Mouse (Mus musculus): ENCODE measurements around the gene Etfrf1.

DNA sequence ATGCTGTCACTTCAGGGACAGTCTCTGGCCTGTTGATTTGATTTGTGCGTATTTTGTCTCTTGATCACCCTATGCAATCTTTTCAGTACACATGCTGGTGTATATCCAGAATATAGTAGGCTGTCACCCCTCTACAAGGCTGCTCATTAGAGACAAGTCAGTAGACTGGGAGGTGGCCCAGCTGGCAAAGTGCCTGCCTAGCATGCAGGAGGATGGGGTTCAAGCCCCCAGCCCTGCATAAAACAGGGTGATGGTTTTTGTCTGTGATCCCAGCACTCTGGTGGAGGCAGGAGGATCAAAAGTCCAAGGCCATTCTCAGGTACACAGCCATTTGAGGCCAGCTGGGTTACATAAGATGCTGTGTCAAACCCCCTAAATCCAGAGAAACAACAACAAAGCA lies 24.8 kb upstream of the Etfrf1 start:
- no peak for TF ChIP-seq RAD21 (IDR thresholded peaks at IDR 0.05; ENCODE audit: low read depth, low read length)
- TF ChIP-seq EP300 (IDR thresholded peaks at IDR 0.05; ENCODE audit: low read length) = no peak
- TF ChIP-seq CTCF (conservative IDR thresholded peaks at IDR 0.05 in 1 of 2, IDR thresholded peaks at IDR 0.05 in 1 of 2; ENCODE audit: low read depth in 2 of 2, low read length in 2 of 2) = no peak
